ENCODE assay signal across 10 mouse cellular contexts in genomic region chr2:166152734-166153398, GRCm38 (mm10). TPM values are rescaled to one million over a fixed set of nuclear protein-coding genes. Genes with fewer than 3 reads are reported as not detected.
DNase-seq lines count a peak whose midpoint lies in the region; ATAC-seq and TF ChIP-seq lines count a peak whose summit lies in the region.
"Had no signal": no experiment of that assay in that cellular context is flagged by ENCODE, and none has a peak within 500 bp of the region (broad histone marks: within the 10 kb centered on the region; RNA-seq: fewer than 3 reads in every experiment).

No protein-coding gene starts in this region.

- peak overlapping the region; percentile 94 for H3K4me2 ChIP-seq in forebrain, embryonic 15.5 days (replicated peaks)
- peak overlapping the region; percentile 90 for H3K4me2 ChIP-seq in limb, embryonic 15.5 days

- DNase-seq in heart, embryonic 10.5 days (ENCODE audit: low spot score): no peak
- DNase-seq in heart, adult 9 months (ENCODE audit: low spot score in 2 of 2): no peak
- no peak for DNase-seq in retina, postnatal 1 day
- no peak for DNase-seq in spleen, postnatal 10 days (ENCODE audit: low spot score in 2 of 2)
- DNase-seq: liver, embryonic 13.5 days; right cerebral cortex, adult 18-20 months had no signal

- WGBS in heart, embryonic 10.5 days: 34% methylated on average over 11 of the region's 11 CpGs
- 58% methylated on average over 11 of the region's 11 CpGs for WGBS in forebrain, embryonic 15.5 days
- WGBS in limb, embryonic 15.5 days: 40% methylated on average over 11 of the region's 11 CpGs

- H3K27me3 ChIP-seq in heart, embryonic 10.5 days (ENCODE audit: insufficient read depth, poor library complexity, severe bottlenecking): no peaks in the 10 kb centered on the region
- H3K27me3 ChIP-seq in E14TG2a.4 (ENCODE audit: insufficient read depth, low read length): no peaks in the 10 kb centered on the region
- peaks cover 34% of the 10 kb centered on the region for H3K27me3 ChIP-seq in forebrain, embryonic 15.5 days
- no peaks in the 10 kb centered on the region for H3K27me3 ChIP-seq in limb, embryonic 15.5 days

- peak overlapping the region; percentile 91 for H3K4me3 ChIP-seq in heart, embryonic 10.5 days
- H3K4me3 ChIP-seq in E14TG2a.4 (replicated peaks; ENCODE audit: low read length): peak overlapping the region; percentile 90
- 0 out of 2 replicates have a peak overlapping the region, but pooled peaks have one; percentile 58 for H3K4me3 ChIP-seq in forebrain, embryonic 15.5 days
- peak overlapping the region; percentile 74 for H3K4me3 ChIP-seq in limb, embryonic 15.5 days
- H3K4me3 ChIP-seq: liver, embryonic 13.5 days had no signal

- H3K9me3 ChIP-seq in heart, embryonic 10.5 days: no peaks in the 10 kb centered on the region
- no peaks in the 10 kb centered on the region for H3K9me3 ChIP-seq in E14TG2a.4 (ENCODE audit: low read length)
- H3K9me3 ChIP-seq in forebrain, embryonic 15.5 days: no peaks in the 10 kb centered on the region
- H3K9me3 ChIP-seq in limb, embryonic 15.5 days: no peaks in the 10 kb centered on the region
- H3K9me3 ChIP-seq: liver, embryonic 13.5 days had no signal

- TF ChIP-seq CTCF in E14TG2a.4 (conservative IDR thresholded peaks at IDR 0.05; ENCODE audit: low read length): no peak

- H3K27ac ChIP-seq in heart, embryonic 10.5 days: peak overlapping the region; percentile 98
- no peak overlapping the region for H3K27ac ChIP-seq in forebrain, embryonic 15.5 days (replicated peaks)
- H3K27ac ChIP-seq in limb, embryonic 15.5 days: peak overlapping the region; percentile 48
- H3K27ac ChIP-seq: liver, embryonic 13.5 days had no signal

- H3K9ac ChIP-seq in forebrain, embryonic 15.5 days (replicated peaks): no peak overlapping the region
- H3K9ac ChIP-seq in limb, embryonic 15.5 days: no peak overlapping the region
- H3K9ac ChIP-seq: liver, embryonic 13.5 days had no signal

- H3K36me3 ChIP-seq in heart, embryonic 10.5 days: no peaks in the 10 kb centered on the region; the same call in 1 of the 2 replicates
- H3K36me3 ChIP-seq in E14TG2a.4 (ENCODE audit: insufficient read depth, low read length): peaks cover 23% of the 10 kb centered on the region
- H3K36me3 ChIP-seq in forebrain, embryonic 15.5 days: no peaks in the 10 kb centered on the region
- H3K36me3 ChIP-seq in limb, embryonic 15.5 days: no peaks in the 10 kb centered on the region
- H3K36me3 ChIP-seq: liver, embryonic 13.5 days had no signal

- peaks cover 89% of the 10 kb centered on the region for H3K4me1 ChIP-seq in heart, embryonic 10.5 days
- H3K4me1 ChIP-seq in E14TG2a.4 (replicated peaks; ENCODE audit: low read depth, low read length): peaks cover 72% of the 10 kb centered on the region
- peaks cover 62% of the 10 kb centered on the region for H3K4me1 ChIP-seq in forebrain, embryonic 15.5 days
- H3K4me1 ChIP-seq in limb, embryonic 15.5 days: peaks cover 87% of the 10 kb centered on the region

- ATAC-seq in forebrain, embryonic 15.5 days (replicated peaks): no peak
- no peak for ATAC-seq in limb, embryonic 15.5 days (ENCODE audit: insufficient number of reproducible peaks, low FRiP score, low TSS enrichment, low read depth)
- ATAC-seq in CD4-positive, CD25-positive, alpha-beta regulatory T cell, adult 4 months: no peak

RNA-seq across cellular contexts. Expression of gene Sulf2, which starts 2.6 kb away (rescaled TPM):
- polyA plus RNA-seq in heart, embryonic 10.5 days (2016; fragmentation: Nextera tagmentation; extraction: Ambion mirVana): 94.7 and 103 TPM in 2 replicates
- polyA plus RNA-seq in forebrain, embryonic 15.5 days (2015; fragmentation: Nextera tagmentation; extraction: Ambion mirVana): 30.3 and 36.0 TPM in 2 replicates
- polyA plus RNA-seq in limb, embryonic 15.5 days (2015; fragmentation: Nextera tagmentation; extraction: Ambion mirVana): 149 and 184 TPM in 2 replicates
- 1 to 10 TPM; 2.5 to 5.6 TPM for polyA plus RNA-seq in CD4-positive, CD25-positive, alpha-beta regulatory T cell, adult 4 months (2017; shearing (Covaris generic))
